Mouse (Mus musculus): ENCODE measurements around the gene Slc16a10. TPM values are rescaled to one million over a fixed set of nuclear protein-coding genes. Genes with fewer than 3 reads are reported as not detected.
"Not testable (repeated sequence)": the region's sequence is repeated elsewhere in the genome, so short reads cannot be mapped to it uniquely, and the experiment has no call there.

Gene Slc16a10
- polyA plus RNA-seq, 1 experiment from 2014 or later = 75.1 TPM

DNA sequence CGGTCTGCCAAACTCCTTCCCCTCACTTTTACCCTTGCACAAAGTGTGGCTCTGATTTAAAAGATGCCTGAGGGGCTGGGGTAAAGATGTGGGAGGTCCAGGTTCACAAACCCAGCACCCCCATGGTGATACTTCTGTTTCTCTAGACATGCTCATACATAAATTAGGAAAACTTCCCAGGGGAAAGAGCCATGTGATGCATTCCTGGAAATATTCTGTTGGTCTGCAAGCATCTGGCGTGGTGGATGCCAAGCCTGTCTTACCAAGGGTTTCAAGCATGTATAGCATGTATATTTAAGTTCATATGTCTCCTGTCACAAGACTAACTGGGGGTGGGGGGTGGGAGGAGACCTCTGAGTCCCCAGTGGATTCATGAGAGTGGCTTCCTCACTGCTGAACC lies 121.7 kb downstream of the Slc16a10 start:
- ATAC-seq (ENCODE audit: low read depth) (no peak), DNase-seq (no peak)
- H3K27ac ChIP-seq = no peak overlapping the region
- H3K4me3 ChIP-seq (replicated peaks) = no peak overlapping the region
- H3K36me3 ChIP-seq = no peaks in the 10 kb centered on the region
- H3K4me2 ChIP-seq = no peak overlapping the region
- H3K9me3 ChIP-seq (replicated peaks) = no peaks in the 10 kb centered on the region
- H3K9ac ChIP-seq = no peak overlapping the region
- H3K27me3 ChIP-seq = peaks cover 39% of the 10 kb centered on the region
- H3K4me1 ChIP-seq (replicated peaks) = peaks cover 8% of the 10 kb centered on the region
- WGBS (ENCODE audit: insufficient replicate concordance) = 42% methylated on average over 2 of the region's 2 CpGs

GRCm38 (mm10) chr10:40019492-40019891 lies 122.6 kb downstream of the Slc16a10 start:
- Histone ChIP-seq H3K4me2 (no peak overlapping the region), H3K9me3 (replicated peaks) (no peaks in the 10 kb centered on the region), H3K9ac (no peak overlapping the region), H3K27me3 (peaks cover 30% of the 10 kb centered on the region), H3K4me1 (replicated peaks) (peaks cover under 1% of the 10 kb centered on the region), H3K36me3 (no peaks in the 10 kb centered on the region), H3K27ac (no peak overlapping the region), H3K4me3 (replicated peaks) (no peak overlapping the region)
- no peak for ATAC-seq (ENCODE audit: low read depth)
- WGBS (ENCODE audit: insufficient replicate concordance) = 64% methylated on average over 3 of the region's 3 CpGs
- no peak for DNase-seq

GRCm38 (mm10) chr10:40018261-40018860 lies 123.7 kb downstream of the Slc16a10 start:
- Histone ChIP-seq H3K27ac (no peak overlapping the region), H3K9me3 (replicated peaks) (no peaks in the 10 kb centered on the region), H3K27me3 (peaks cover 23% of the 10 kb centered on the region), H3K36me3 (no peaks in the 10 kb centered on the region), H3K4me3 (replicated peaks) (no peak overlapping the region), H3K4me1 (replicated peaks) (no peaks in the 10 kb centered on the region), H3K9ac (no peak overlapping the region), H3K4me2 (no peak overlapping the region)
- WGBS (ENCODE audit: insufficient replicate concordance) = 68% methylated on average over 5 of the region's 5 CpGs
- no peak for DNase-seq
- no peak for ATAC-seq (ENCODE audit: low read depth)

DNA sequence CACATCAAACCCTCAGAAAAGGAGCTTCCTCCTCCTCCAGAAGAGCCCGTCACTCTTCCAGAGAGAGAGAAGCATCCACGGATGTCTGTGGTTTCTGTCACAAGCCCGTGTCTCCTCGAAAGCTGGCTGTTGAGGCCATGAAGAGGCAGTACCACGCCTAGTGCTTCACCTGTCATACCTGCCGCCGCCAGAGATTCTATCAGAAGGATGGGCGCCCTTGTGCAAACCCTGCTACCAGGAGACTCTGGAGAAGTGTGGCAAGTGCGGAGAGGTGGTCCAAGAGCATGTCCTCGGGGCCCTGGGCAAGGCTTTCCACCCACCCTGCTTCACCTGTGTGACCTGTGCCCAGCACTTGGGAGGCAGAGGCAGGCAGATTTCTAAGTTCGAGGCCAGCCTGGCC lies 132.5 kb downstream of the Slc16a10 start:
- Histone ChIP-seq H3K9me3 (replicated peaks) (no peaks in the 10 kb centered on the region), H3K4me1 (replicated peaks) (no peaks in the 10 kb centered on the region), H3K27ac (no peak overlapping the region), H3K27me3 (no peaks in the 10 kb centered on the region), H3K9ac (no peak overlapping the region), H3K4me3 (replicated peaks) (no peak overlapping the region), H3K4me2 (no peak overlapping the region), H3K36me3 (no peaks in the 10 kb centered on the region)
- no peak for ATAC-seq (ENCODE audit: low read depth)
- DNase-seq = no peak
- WGBS (ENCODE audit: insufficient replicate concordance) = 53% methylated on average over 11 of the region's 11 CpGs

DNA sequence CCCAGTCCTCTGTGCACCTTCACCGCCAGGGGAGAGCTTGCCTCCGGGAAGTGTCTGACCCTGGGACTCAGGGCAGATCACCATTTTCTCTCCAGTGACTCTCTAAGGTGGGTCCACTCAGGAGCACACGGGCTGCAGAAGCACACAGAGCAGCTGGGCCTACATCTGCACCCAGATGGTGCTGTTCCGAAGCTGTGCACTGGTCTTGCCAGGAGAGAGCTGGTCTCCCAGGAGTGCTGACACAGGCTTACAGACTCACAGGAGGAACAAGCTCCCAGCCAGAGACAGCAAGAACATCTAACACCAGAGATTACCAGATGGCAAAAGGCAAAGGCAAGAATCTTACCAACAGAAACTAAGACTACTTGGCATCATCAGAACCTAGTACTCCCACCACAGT lies 133.2 kb downstream of the Slc16a10 start:
- not testable (repeated sequence) for H3K4me3 ChIP-seq (replicated peaks); H3K9me3 ChIP-seq (replicated peaks); DNase-seq; H3K4me2 ChIP-seq; H3K27me3 ChIP-seq; H3K27ac ChIP-seq; H3K36me3 ChIP-seq; H3K4me1 ChIP-seq (replicated peaks); ATAC-seq (ENCODE audit: low read depth); H3K9ac ChIP-seq
- 72% methylated on average over 4 of the region's 4 CpGs for WGBS (ENCODE audit: insufficient replicate concordance)

DNA sequence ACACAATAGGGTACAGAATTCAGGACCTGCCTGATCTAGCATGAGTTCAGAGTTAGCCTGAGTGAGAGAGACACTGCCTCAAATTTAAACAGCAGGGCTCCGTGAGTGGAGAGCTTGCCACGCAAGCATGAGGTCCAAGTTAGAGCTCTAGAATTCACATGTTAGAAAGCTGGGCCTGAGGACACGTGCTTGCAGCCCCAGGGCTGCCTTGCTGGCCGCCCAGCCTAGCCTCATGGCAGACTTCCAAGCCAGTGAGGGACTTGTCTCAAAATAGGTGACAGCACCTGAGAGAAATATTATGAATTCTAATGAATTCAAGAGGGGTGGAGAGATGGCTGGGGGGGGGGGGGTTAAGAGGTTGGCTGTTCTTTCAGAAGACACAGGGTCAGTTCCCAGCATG lies 134.1 kb downstream of the Slc16a10 start:
- Histone ChIP-seq H3K27ac (no peak overlapping the region), H3K4me3 (replicated peaks) (no peak overlapping the region), H3K36me3 (no peaks in the 10 kb centered on the region), H3K9ac (no peak overlapping the region), H3K27me3 (no peaks in the 10 kb centered on the region), H3K9me3 (replicated peaks) (no peaks in the 10 kb centered on the region), H3K4me2 (no peak overlapping the region), H3K4me1 (replicated peaks) (no peaks in the 10 kb centered on the region)
- ATAC-seq (ENCODE audit: low read depth) = no peak
- 70% methylated on average over 4 of the region's 4 CpGs for WGBS (ENCODE audit: insufficient replicate concordance)
- no peak for DNase-seq

GRCm38 (mm10) chr10:40006963-40007362 lies 135.1 kb downstream of the Slc16a10 start:
- no peaks in the 10 kb centered on the region for H3K36me3 ChIP-seq
- DNase-seq (no peak), ATAC-seq (ENCODE audit: low read depth) (peak; percentile 31; the same call in 1 of the 2 replicates)
- no peak overlapping the region for H3K27ac ChIP-seq
- no peaks in the 10 kb centered on the region for H3K4me1 ChIP-seq (replicated peaks)
- no peaks in the 10 kb centered on the region for H3K9me3 ChIP-seq (replicated peaks)
- no peak overlapping the region for H3K9ac ChIP-seq
- H3K4me3 ChIP-seq (replicated peaks) = no peak overlapping the region
- H3K27me3 ChIP-seq = no peaks in the 10 kb centered on the region
- H3K4me2 ChIP-seq = no peak overlapping the region
- 68% methylated on average over 10 of the region's 10 CpGs for WGBS (ENCODE audit: insufficient replicate concordance)

- Histone ChIP-seq H3K36me3 (no peaks in the 10 kb centered on the region), H3K9ac (no peak overlapping the region), H3K4me2 (no peak overlapping the region), H3K4me1 (replicated peaks) (no peaks in the 10 kb centered on the region), H3K27ac (no peak overlapping the region), H3K9me3 (replicated peaks) (no peaks in the 10 kb centered on the region), H3K27me3 (no peaks in the 10 kb centered on the region), H3K4me3 (replicated peaks) (no peak overlapping the region)
- 52% methylated on average over 2 of the region's 2 CpGs for WGBS (ENCODE audit: insufficient replicate concordance)
- no peak for ATAC-seq (ENCODE audit: low read depth)
- no peak for DNase-seq
Measured at GRCm38 (mm10) chr10:40000746-40001145, 141.3 kb downstream of the Slc16a10 start.

DNA sequence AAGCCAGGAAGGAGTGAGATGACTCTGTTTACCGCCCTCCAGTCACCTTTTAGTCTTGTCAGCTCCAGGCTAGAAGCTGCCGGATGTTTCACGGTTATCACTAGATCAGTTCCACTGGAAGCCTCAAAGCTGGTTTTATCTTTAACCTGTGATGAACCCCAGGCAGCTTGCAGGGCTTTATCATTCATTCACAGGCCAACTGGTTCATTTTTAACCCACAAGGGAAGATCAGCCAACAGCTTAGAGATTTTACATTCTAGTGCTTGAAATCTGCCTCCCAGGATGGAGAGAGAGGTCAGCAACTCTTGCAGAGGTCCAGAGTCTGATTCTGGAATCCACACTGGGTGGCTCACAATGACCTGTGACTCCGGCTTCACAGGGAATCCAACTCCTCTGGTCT lies 150.9 kb downstream of the Slc16a10 start:
- no peak overlapping the region for H3K27ac ChIP-seq
- peak overlapping the region; percentile 3; the same call in 1 of the 2 replicates for H3K4me2 ChIP-seq
- H3K4me3 ChIP-seq (replicated peaks) = no peak overlapping the region
- 20% methylated on average over 4 of the region's 4 CpGs for WGBS (ENCODE audit: insufficient replicate concordance)
- no peak overlapping the region for H3K9ac ChIP-seq
- H3K9me3 ChIP-seq (replicated peaks) = no peaks in the 10 kb centered on the region
- no peaks in the 10 kb centered on the region for H3K36me3 ChIP-seq
- DNase-seq = peak; percentile 35
- ATAC-seq (ENCODE audit: low read depth) = peak; percentile 78
- H3K4me1 ChIP-seq (replicated peaks) = peaks cover 22% of the 10 kb centered on the region
- no peaks in the 10 kb centered on the region for H3K27me3 ChIP-seq

DNA sequence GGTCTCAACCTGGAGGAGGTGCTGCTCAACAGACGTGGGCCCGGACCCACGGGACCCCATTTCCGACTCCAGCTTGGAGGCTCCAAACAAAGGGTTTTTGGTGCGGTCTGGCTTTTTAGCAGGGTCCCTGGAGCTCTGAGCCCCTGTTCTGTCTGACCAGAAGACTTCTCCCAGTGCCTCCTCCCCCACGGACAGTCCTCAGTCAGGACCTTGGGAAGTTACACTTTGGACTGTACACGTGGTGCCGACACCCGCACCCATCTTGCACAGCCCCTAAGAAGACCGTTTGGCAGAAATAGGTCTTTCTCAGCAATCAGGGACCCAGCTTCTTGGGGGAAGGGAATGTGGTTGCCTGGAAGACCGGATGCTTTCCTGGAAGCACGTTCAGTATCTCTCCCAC lies 155.6 kb downstream of the Slc16a10 start, which contains the start of gene Mfsd4b5:
Gene Mfsd4b5, minus strand, starts transcription at position 181 of the 400 bp plus-strand sequence.
- 72% methylated on average over 12 of the region's 12 CpGs for WGBS (ENCODE audit: insufficient replicate concordance)
- no peak for ATAC-seq (ENCODE audit: low read depth)
- no peaks in the 10 kb centered on the region for H3K36me3 ChIP-seq
- H3K4me3 ChIP-seq (replicated peaks) = no peak within 1 kb of the TSS
- DNase-seq = no peak
- H3K9ac ChIP-seq = no peak within 1 kb of the TSS
- H3K4me2 ChIP-seq = no peak within 1 kb of the TSS
- peaks cover 12% of the 10 kb centered on the region for H3K4me1 ChIP-seq (replicated peaks)
- H3K9me3 ChIP-seq (replicated peaks) = no peaks in the 10 kb centered on the region
- no peaks in the 10 kb centered on the region for H3K27me3 ChIP-seq
- no peak within 1 kb of the TSS for H3K27ac ChIP-seq

Data from liver, embryonic 13.5 days (tissue).